Mouse (Mus musculus) MEL (cell line): ENCODE data around the gene Slk. TPM values are rescaled to one million over a fixed set of nuclear protein-coding genes. Genes with fewer than 3 reads are reported as not detected.

ENCODE experiments used
- DNase-seq: peaks from one replicate; pipeline ENCODE4 v3.0.0; 2011; ENCODE audit warnings: low read depth, low spot score
- H3K27ac ChIP-seq: 2 replicates; pipeline ENCODE4 v1.5.1; 2012; ENCODE audit warnings: low read depth, mild to moderate bottlenecking, control low read depth, low read length, moderate library complexity; ENCODE audit not compliant: control insufficient read depth
- H3K27me3 ChIP-seq, 2 experiments: fragments of 150-350 bp in 1 of 2; sonication (generic) in 1 of 2; 2 replicates each; pipeline ENCODE4 v1.6.1; 2012; ENCODE audit warnings: low read length in 2 of 2, mild to moderate bottlenecking in 2 of 2, improper control_type of control experiment in 1 of 2, moderate library complexity in 1 of 2; ENCODE audit not compliant: insufficient read depth in 2 of 2, control insufficient read depth in 1 of 2
- H3K36me3 ChIP-seq, 2 experiments: 2 replicates each; pipeline ENCODE4 v1.6.1; 2012 to 2014; ENCODE audit warnings: low read length in 2 of 2, improper control_type of control experiment in 1 of 2, inconsistent platforms in 1 of 2, mild to moderate bottlenecking in 1 of 2; ENCODE audit not compliant: insufficient read depth in 2 of 2, control insufficient read depth in 1 of 2
- H3K4me1 ChIP-seq, 2 experiments: fragments of 150-350 bp in 1 of 2; sonication (generic) in 1 of 2; 2 replicates each; pipeline ENCODE4 v1.6.1; 2012; ENCODE audit warnings: low read length in 2 of 2, improper control_type of control experiment in 1 of 2, mild to moderate bottlenecking in 1 of 2; ENCODE audit not compliant: insufficient read depth in 2 of 2, control insufficient read depth in 1 of 2
- H3K4me3 ChIP-seq, 2 experiments: fragments of 150-350 bp in 1 of 2; sonication (generic) in 1 of 2; 2 replicates each; pipeline ENCODE4 v1.5.1; 2012; ENCODE audit warnings: low read depth in 2 of 2, low read length in 2 of 2, mild to moderate bottlenecking in 2 of 2, moderate library complexity in 2 of 2, control low read depth in 1 of 2, improper control_type of control experiment in 1 of 2; ENCODE audit not compliant: control insufficient read depth in 1 of 2, insufficient read depth in 1 of 2
- H3K79me2 ChIP-seq: 2 replicates; pipeline ENCODE4 v1.6.1; 2012; ENCODE audit warnings: mild to moderate bottlenecking, low read length, moderate library complexity; ENCODE audit not compliant: control insufficient read depth, poor library complexity, insufficient read depth
- H3K9ac ChIP-seq: 2 replicates; pipeline ENCODE4 v1.6.1; 2012; ENCODE audit warnings: low read depth, mild to moderate bottlenecking, control low read depth, low read length, moderate library complexity; ENCODE audit not compliant: control insufficient read depth, poor library complexity, severe bottlenecking
- H3K9me3 ChIP-seq: fragments of 150-350 bp; sonication (generic); replicated peaks from 2 replicates; pipeline ENCODE4 v1.6.1; 2012; ENCODE audit warnings: mild to moderate bottlenecking, low read length, improper control_type of control experiment, moderate library complexity; ENCODE audit not compliant: insufficient read depth
- BHLHE40 ChIP-seq: IDR thresholded peaks from 2 replicates; pipeline ENCODE4 v1.6.1; 2012; ENCODE audit warnings: low read depth, mild to moderate bottlenecking, inconsistent platforms, low read length, improper control_type of control experiment, borderline replicate concordance
- GABPA ChIP-seq: IDR thresholded peaks from 2 replicates; pipeline ENCODE4 v1.6.1; 2012; ENCODE audit warnings: low read depth, mild to moderate bottlenecking, inconsistent platforms, low read length, improper control_type of control experiment, moderate library complexity
- MAFK ChIP-seq: IDR thresholded peaks from 2 replicates; pipeline ENCODE4 v1.6.1; 2011; ENCODE audit warnings: low read depth, mild to moderate bottlenecking, low read length, improper control_type of control experiment, borderline replicate concordance
- MAX ChIP-seq: IDR thresholded peaks from 2 replicates; pipeline ENCODE4 v1.6.1; 2011; ENCODE audit warnings: low read length, improper control_type of control experiment
- NELFE ChIP-seq: IDR thresholded peaks from 2 replicates; pipeline ENCODE4 v1.6.1; 2011; ENCODE audit warnings: low read depth, low read length, improper control_type of control experiment
- POLR2AphosphoS2 ChIP-seq: IDR thresholded peaks from 2 replicates; pipeline ENCODE4 v1.6.1; 2011; ENCODE audit warnings: low read length, improper control_type of control experiment
- POLR2AphosphoS5 ChIP-seq: IDR thresholded peaks from 2 replicates; pipeline ENCODE4 v1.6.1; 2012; ENCODE audit warnings: low read depth, borderline replicate concordance, mild to moderate bottlenecking, inconsistent platforms, low read length, moderate library complexity, mixed read lengths
- TBP ChIP-seq: IDR thresholded peaks from 2 replicates; pipeline ENCODE4 v1.8.0; 2011; ENCODE audit warnings: low read depth, low read length, improper control_type of control experiment
- UBTF ChIP-seq: IDR thresholded peaks from 2 replicates; pipeline ENCODE4 v1.6.1; 2012; ENCODE audit warnings: low read depth, mild to moderate bottlenecking, inconsistent platforms, low read length, improper control_type of control experiment, moderate library complexity, borderline replicate concordance; ENCODE audit not compliant: insufficient read depth
- USF2 ChIP-seq, 2 experiments: IDR thresholded peaks; 2 replicates each; pipeline ENCODE4 v1.6.1; 2011 to 2012; ENCODE audit warnings: improper control_type of control experiment in 2 of 2, low read length in 2 of 2, borderline replicate concordance in 1 of 2, inconsistent platforms in 1 of 2, low read depth in 1 of 2, mild to moderate bottlenecking in 1 of 2; ENCODE audit not compliant: insufficient read depth in 1 of 2
- ZC3H11A ChIP-seq: IDR thresholded peaks from 2 replicates; pipeline ENCODE4 v1.6.1; 2012; ENCODE audit warnings: low read depth, mild to moderate bottlenecking, inconsistent platforms, low read length, improper control_type of control experiment
- polyA plus RNA-seq, 2 experiments: library from polyadenylated mRNA; stranded (reverse) in 1 of 2; unstranded in 1 of 2; fragments of >175 nt in 1 of 2; fragments of >200 nt in 1 of 2; gene quantifications; 2 replicates each; pipeline versions ENCODE4 v1.2.1 to v1.2.4; 2012; ENCODE audit warnings: low replicate concordance in 2 of 2, low read depth in 1 of 2; ENCODE audit not compliant: insufficient read length in 2 of 2, insufficient read depth in 1 of 2, missing spikeins in 1 of 2
- total RNA-seq: library from RNA; depleted of rRNA; stranded (reverse); fragments of 300-350 nt; gene quantifications from 2 replicates; pipeline ENCODE4 v1.2.3, GENCODE M21; 2012; rRNA removed

Gene Slk
- total and polyA plus RNA-seq, 3 experiments = 65.0 to 103 (median 88.2) TPM

DNA sequence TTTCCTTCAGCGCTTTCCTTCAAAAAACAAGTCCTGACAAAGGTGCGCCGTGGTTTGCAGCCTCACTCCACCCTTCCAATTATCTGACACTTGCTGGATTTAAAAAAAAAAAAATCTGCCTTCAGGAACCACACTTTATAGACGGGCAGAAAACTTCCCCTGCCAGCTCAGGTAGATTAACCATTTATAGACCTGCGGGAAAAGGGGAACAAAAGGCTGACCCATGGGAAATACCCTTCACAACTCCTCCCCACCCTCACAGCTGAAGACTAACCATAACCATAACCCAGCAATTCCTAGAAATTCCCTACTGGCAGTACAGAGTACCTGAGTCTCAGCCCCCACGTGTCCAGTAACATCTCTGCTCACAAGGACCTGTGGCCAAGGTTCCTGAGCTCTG lies 112.5 kb downstream of the Slk start, which contains the start of gene Col17a1:
Gene Col17a1, minus strand, starts transcription at position 101 of the 400 bp plus-strand sequence.
- Histone ChIP-seq H3K4me3 (no peak within 1 kb of the TSS), H3K36me3 (peaks cover 0 to 29% of the 10 kb centered on the region in 2 experiments; a peak in 2 of 4 replicates), H3K9me3 (no peaks in the 10 kb centered on the region), H3K9ac (no peak within 1 kb of the TSS), H3K27me3 (no peaks in the 10 kb centered on the region), H3K27ac (no peak within 1 kb of the TSS), H3K79me2 (no peaks in the 10 kb centered on the region), H3K4me1 (peaks cover 7 to 30% of the 10 kb centered on the region in 2 experiments)
- no peak for DNase-seq
- TF ChIP-seq BHLHE40 (no peak), POLR2AphosphoS5 (no peak), ZC3H11A (no peak), MAX (no peak), POLR2AphosphoS2 (no peak), USF2 (IDR thresholded peaks at IDR 0.05; ENCODE audit: borderline replicate concordance in 1 of 2, insufficient read depth in 1 of 2, low read depth in 1 of 2, low read length in 2 of 2) (no peak), NELFE (no peak), UBTF (no peak), MAFK (no peak), GABPA (no peak), TBP (no peak)

Other genes starting within 250 kb of the Slk start
- 3.7 and 3.9 TPM in 2 replicates for gene Sh3pxd2a, start 115.3 kb upstream of the Slk start, total RNA-seq
- gene Sh3pxd2a, start 115.3 kb upstream of the Slk start, polyA plus RNA-seq = 10 to 100 TPM in 1 of 2 experiments, not detected in 1; 11.3 TPM
- 9.7 and 10.2 TPM in 2 replicates for gene Stn1, start 42.2 kb upstream of the Slk start, total RNA-seq
- gene Stn1, start 42.2 kb upstream of the Slk start, polyA plus RNA-seq = 10 to 100 TPM in 1 of 2 experiments, not detected in 1; 13.6 TPM
- 0.04 TPM in 1 of 2 replicates, not detected in the other for gene Col17a1, start 112.4 kb downstream of the Slk start, total RNA-seq
- not detected for gene Col17a1, start 112.4 kb downstream of the Slk start, polyA plus RNA-seq
- gene Sfr1, start 152.0 kb downstream of the Slk start, total RNA-seq = 74.0 and 80.9 TPM in 2 replicates
- gene Sfr1, start 152.0 kb downstream of the Slk start, polyA plus RNA-seq = 10 to 100 TPM in 1 of 2 experiments, not detected in 1; 91.0 TPM